Mouse (Mus musculus): Measurements from ENCODE around the gene Rarb.

Gene Rarb

GRCm38 (mm10) chr14:16525137-16525924 is 293.6 kb downstream of the Rarb start:
- no peak for DNase-seq

- DNase-seq = no peak
Measured at GRCm38 (mm10) chr14:16522852-16523251, 296.1 kb downstream of the Rarb start.

- no peak for DNase-seq
Measured at GRCm38 (mm10) chr14:16519588-16520167, 299.3 kb downstream of the Rarb start.

- DNase-seq = no peak
Measured at GRCm38 (mm10) chr14:16517958-16518357, 301.0 kb downstream of the Rarb start.

- no peak for DNase-seq
Measured at GRCm38 (mm10) chr14:16515731-16516130, 303.2 kb downstream of the Rarb start.

- DNase-seq = no peak
Measured at GRCm38 (mm10) chr14:16510574-16510973, 308.4 kb downstream of the Rarb start.

- no peak for DNase-seq
Measured at GRCm38 (mm10) chr14:16509825-16510224, 309.1 kb downstream of the Rarb start.

- DNase-seq = no peak
Measured at GRCm38 (mm10) chr14:16508760-16509159, 310.2 kb downstream of the Rarb start.

- no peak for DNase-seq
Measured at GRCm38 (mm10) chr14:16497226-16497661, 321.7 kb downstream of the Rarb start.

GRCm38 (mm10) chr14:16483656-16484380 is 335.1 kb downstream of the Rarb start:
- DNase-seq = no peak

- DNase-seq = no peak
Measured at GRCm38 (mm10) chr14:16480621-16481020, 338.3 kb downstream of the Rarb start.

- no peak for DNase-seq
Measured at GRCm38 (mm10) chr14:16479521-16479920, 339.4 kb downstream of the Rarb start.

GRCm38 (mm10) chr14:16478606-16479323 is 340.2 kb downstream of the Rarb start:
- no peak for DNase-seq

- no peak for DNase-seq
Measured at GRCm38 (mm10) chr14:16448269-16448987, 370.5 kb downstream of the Rarb start.

GRCm38 (mm10) chr14:16447587-16447986 is 371.4 kb downstream of the Rarb start:
- peak; percentile 27 for DNase-seq

GRCm38 (mm10) chr14:16444859-16445258 is 374.1 kb downstream of the Rarb start:
- DNase-seq = no peak

- no peak for DNase-seq
Measured at GRCm38 (mm10) chr14:16439385-16440126, 379.4 kb downstream of the Rarb start.

- no peak for DNase-seq
Measured at GRCm38 (mm10) chr14:16437386-16437785, 381.6 kb downstream of the Rarb start.

- DNase-seq = peak; percentile 46
Measured at GRCm38 (mm10) chr14:16434396-16435171, 384.4 kb downstream of the Rarb start.

- no peak for DNase-seq
Measured at GRCm38 (mm10) chr14:16433206-16433605, 385.8 kb downstream of the Rarb start.

GRCm38 (mm10) chr14:16432550-16432949 is 386.4 kb downstream of the Rarb start:
- no peak for DNase-seq

Data from thymus, postnatal 14 days (tissue).